Mouse (Mus musculus) mouse embryonic stem cell (cell line): ENCODE measurements around the gene Accs.

Experiments
- in situ Hi-C, 2 experiments: fragments of 300-500 bp; cut with MboI; formaldehyde crosslinking; loops; 1 replicate in 1 of 2; 3 replicates in 1 of 2; pipeline ENCODE4 v1.14.3; 2019 to 2020; ENCODE audit warnings: low sequenced_read_pairs in 2 of 2, low pct_unique_long_range_greater_than_20kb in 1 of 2, mixed read lengths in 1 of 2; ENCODE audit not compliant: unreplicated experiment in 1 of 2

The Accs gene

DNA sequence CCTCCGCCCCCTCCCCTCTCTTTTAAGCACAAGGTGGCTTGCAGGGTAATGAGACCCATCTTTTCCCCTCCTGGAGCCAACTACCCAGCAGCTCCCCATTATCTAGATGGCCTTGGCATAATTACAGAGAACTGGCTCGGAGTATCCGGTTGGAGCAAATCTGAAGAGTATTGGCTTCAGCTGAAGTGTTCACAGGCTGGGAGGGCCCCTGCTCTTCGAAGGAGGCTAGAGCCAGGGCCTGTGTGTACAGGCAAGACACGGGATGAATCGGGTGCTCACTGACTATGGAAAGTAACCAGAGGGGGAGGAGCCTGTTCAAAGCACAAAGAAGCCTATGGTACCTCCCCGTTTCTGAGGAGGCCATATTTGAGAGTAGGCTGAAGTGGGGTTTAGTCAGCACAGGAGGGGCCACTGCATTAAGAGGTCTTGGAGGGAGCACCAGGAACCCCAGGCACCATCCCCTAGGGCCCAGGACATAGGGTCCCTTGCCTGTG, 19.4 kb upstream of the Accs start, which contains the start of gene Accsl:
TSS of gene Accsl (minus strand) at position 51 of the 494 bp plus-strand sequence.
- in situ Hi-C loops, result no loop called here

GRCm38 (mm10) chr2:93868566-93868965, 18.8 kb upstream of the Accs start:
- in situ Hi-C loops, result no loop called here

GRCm38 (mm10) chr2:93863229-93863628, 13.5 kb upstream of the Accs start:
- in situ Hi-C loops, result no loop called here

DNA sequence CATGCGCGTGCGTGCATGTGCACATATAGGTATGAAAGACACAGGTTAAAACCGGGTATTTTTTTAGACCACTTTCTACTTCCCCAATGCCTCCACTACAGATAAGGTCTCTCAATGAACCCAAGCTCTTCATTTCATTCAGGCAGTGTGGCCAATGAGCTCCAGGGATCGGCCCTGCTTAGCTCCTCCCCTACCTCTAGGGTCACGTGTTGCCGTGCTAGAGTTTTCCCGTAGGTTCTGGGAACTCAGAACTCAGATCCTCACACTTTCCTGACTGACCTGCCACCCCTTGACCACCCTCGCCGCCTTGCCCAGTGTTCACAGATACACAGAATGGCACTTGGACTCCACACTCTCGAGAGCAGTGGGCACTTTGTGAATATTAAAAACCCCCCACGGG, 9.1 kb upstream of the Accs start:
- in situ Hi-C loops, result no loop called here

DNA sequence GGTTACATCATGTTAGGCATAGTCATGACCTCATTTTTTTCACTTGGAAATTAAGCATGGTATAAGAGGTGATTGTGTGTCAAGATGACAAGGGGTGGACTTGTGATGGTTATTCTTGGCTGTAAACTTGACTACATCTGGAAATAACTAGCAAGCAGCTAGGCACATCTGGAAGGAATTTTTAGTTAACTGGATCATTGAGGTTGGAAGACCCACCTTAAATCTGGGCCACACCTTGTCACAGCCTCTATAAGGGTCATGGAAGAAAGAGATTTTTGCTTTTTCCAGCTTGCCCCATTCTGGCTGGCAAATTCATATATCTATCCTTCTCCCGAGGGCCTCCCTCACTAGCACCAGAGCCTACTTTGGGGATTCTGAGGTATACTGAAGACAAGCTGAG, 1.6 kb upstream of the Accs start:
- in situ Hi-C loops, result no loop called here

DNA sequence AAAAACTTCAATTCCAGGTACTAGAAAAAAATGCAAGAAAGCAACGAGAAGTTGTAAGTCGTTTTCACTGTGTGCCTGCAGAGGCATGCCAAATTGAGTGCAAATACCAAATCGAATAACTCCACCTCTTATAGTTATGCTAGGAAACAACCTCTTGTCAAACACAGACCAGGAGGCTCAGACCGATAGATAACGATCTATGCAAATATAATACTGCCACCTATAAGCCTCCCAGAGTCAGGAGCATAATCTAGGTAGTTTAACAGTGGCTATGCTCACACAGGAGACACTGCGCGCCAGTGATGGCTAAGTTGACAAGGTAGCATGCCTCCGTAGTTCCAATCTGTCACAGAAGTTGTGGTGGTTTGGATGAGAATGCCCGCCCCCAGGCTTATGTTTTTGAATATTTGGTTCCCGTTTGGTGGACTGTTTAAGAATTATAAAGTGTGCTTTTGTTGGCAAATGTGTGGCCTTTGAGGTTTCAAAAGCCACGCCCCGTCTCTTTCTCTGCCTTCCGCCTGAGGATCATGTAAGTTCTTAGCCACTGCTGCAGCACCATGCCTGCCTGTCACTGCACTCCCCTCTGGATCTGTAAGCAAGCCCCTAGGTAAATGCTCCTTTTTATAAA, 688 bp upstream of the Accs start:
- in situ Hi-C loops, result no loop called here

DNA sequence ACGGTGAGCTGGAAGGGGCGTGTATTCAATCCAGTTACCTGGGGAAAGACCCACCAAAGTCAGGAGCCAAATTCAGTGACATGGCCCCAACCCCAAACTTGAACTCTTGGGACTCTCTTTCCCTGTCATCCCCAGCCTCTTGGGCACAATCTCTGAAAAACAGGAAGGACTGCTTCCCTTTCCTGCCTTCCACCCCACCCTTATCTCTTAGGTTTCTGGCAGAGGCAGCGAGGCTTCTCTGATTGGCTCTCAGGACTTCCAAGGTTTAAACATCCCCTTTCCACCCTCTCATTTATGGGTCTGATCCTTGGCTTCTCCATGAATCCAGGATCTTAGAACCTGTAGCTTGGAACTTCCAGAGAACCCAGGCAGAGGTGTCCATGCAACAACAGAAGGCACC, 8.4 kb downstream of the Accs start:
- in situ Hi-C loops, result loop anchor here in 1 of 2 experiments (25.0 kb wide), 1 partner anchor 421 kb away; no protein-coding TSS in a partner anchor

DNA sequence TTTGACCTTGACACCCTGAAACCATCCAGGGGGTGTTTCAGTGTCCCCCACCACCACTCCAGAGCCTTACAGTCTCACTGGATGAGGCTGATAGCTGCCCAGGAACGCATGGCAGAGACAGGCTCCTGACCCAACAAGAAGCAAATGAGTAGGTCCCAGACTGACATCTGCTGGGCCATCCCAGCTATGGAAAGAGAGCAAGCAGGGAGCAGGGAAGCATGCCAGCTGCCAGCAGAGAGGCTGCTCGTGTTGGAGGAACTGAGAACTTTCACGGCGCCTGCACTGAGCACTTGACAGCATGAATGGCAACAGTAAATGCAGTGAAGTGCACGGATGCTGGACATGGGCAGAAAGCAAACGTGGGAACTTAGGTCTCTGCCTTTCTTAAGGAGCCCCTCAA, 9.6 kb downstream of the Accs start:
- in situ Hi-C loops, result loop anchor here in 1 of 2 experiments (25.0 kb wide), 1 partner anchor 422 kb away; no protein-coding TSS in a partner anchor

DNA sequence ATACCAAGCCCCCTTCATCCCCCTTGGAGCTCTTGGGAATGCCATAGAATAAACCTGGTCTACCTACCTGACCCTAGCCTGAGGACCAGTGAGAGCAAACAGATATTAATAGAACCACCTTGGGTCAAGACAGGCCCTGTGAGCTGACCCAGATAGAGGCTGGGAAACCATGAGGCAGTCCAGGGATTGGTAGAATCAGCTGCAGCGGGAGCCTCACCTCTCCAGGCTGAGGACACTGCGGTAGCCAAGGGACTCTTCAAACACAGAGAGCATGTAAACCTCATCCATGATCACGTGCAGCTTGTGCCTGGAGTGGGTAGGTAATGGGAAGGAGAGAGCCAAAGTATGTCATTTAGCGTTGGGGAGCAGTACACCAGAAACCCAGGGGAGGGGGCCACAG, 10.8 kb downstream of the Accs start:
- in situ Hi-C loops, result loop anchor here in 1 of 2 experiments (25.0 kb wide), 1 partner anchor 423 kb away; no protein-coding TSS in a partner anchor

DNA sequence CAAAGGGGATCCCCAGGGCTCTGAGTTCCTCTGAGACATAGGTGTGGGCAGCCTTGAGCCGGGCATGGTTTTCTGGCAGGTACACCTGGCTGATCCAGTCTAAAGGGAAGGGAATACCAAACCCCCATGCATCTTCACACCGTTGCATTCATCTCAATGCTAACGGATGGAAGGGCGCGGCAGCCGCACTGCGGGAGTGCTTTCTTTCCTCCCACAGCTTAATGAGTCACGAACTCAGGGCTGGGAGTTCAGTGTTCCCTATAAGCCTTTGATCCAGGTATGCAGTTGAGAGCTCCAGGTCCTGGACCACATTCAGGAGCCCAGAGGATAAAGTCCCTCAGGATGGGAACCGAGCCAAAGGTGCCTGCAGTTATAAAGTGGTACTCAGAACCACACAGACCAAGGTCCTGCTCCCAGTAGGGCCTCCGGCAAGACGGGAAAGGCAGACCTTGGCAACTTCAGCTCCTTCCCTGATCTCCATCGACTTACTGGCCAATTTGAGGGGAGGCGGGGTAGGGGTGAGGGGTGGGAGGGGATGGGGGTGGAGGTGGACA, 13.4 kb downstream of the Accs start:
- in situ Hi-C loops, result loop anchor here in 1 of 2 experiments (25.0 kb wide), 1 partner anchor 426 kb away; no protein-coding TSS in a partner anchor

GRCm38 (mm10) chr2:93835596-93835995, 14.1 kb downstream of the Accs start:
- in situ Hi-C loops, result loop anchor here in 1 of 2 experiments (25.0 kb wide), 1 partner anchor 427 kb away; no protein-coding TSS in a partner anchor

DNA sequence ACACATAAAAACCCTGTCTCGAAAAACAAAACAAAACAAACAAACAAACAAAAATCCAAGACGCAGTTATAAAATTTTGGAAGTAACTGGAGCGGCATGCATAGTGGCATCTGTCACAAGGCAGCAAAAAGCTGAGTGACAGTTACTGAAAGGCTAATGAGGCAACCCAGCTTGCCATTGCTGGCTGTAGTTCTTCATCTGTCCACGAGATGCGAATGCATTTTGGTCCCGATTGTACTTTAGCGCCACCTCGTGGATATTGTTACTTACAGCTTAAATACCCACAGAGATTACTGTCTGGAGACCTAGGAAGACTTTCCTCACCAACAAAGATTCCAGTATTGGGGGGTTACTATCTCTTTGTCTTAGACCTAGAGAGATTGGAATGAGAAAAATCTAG, 26.2 kb downstream of the Accs start:
- in situ Hi-C loops, result no loop called here

- in situ Hi-C loops, result no loop called here
Observed at GRCm38 (mm10) chr2:93822045-93822749, 27.5 kb downstream of the Accs start, which contains the start of gene Ext2. Ext2 (minus strand) TSS chr2:93822568.

- in situ Hi-C loops, result no loop called here
Observed at GRCm38 (mm10) chr2:93817791-93818190, 32.0 kb downstream of the Accs start.

DNA sequence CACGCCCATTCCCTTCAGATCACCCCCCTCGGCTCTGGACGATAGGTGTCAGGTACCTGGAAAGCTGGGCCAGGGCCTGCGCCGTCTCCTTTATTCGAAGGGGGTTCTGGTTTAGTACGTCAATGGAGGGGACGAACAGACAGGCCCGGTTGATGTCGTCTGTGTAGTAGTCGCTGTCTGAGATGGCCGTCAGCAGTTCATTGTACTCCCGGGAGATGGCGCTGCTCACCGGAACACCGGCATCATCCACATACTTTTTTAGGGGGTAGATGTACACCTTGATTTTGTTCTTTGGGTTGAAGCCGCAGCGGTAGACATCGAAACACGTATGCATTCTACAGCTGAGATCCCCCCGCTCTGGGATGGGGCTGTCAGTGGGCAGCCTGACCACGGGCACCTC, 36.4 kb downstream of the Accs start:
- in situ Hi-C loops, result no loop called here

DNA sequence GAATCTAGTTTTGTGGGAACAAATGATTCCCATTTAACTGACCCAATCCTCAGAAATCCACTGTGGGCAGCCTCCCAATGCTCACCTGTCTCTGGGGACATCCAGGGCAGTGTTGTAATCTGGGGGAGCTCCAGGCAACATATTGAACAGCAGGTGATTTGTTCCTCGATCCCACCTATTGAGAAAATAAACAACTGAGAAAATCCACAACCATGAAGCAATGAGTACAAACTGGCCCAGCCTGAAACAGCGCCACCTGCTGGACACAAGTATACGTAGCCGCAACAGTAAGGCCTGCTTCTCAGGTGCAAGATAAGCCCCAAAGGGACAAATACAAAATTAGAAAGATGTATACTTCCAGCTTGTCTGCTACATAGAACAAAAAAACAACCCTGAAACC, 37.9 kb downstream of the Accs start:
- in situ Hi-C loops, result no loop called here

DNA sequence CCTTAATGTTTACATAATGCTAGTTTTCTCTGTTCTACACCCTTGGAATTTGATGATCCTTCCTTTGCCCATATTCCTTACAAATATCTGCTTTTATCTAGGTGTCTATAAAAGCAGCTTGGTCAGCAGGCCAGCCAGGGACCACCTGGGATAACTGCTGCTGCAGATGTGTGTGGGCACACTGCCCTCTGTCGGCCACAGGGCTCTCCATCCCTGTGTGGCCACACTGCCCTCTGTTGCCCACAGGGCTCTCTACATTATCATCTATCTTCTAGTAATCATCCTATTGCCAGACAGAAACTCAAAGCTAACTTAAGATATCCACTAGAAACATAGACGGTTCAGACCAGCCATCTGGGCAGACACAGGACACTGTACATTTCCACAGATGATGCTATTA, 39.8 kb downstream of the Accs start:
- in situ Hi-C loops, result no loop called here

- in situ Hi-C loops, result no loop called here
Observed at GRCm38 (mm10) chr2:93808071-93808470, 41.7 kb downstream of the Accs start.

DNA sequence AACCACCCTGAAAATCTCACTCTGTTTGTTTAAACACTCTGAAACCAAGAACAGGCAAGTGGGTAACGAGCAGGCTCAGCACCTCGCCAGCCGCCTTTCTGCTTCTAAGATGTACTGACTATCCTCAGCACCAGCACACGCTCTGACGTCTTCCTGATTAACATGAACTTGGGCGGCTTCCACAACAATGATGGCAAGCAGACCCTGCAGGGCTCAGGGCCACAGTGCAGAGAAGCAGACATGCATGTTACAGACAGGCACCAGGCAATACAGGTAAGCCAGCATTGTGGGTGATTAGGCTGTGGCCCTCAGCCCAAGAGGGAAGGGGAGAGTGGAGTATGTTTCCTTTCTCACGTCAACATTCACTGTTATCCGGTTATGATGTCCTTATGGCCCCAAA, 42.3 kb downstream of the Accs start:
- in situ Hi-C loops, result no loop called here
